Mouse (Mus musculus) liver, postnatal 0 days (tissue): ENCODE results near the gene Tsnax. TPM values are rescaled to one million over a fixed set of nuclear protein-coding genes. Genes with fewer than 3 reads are reported as not detected.

Experiments
- ATAC-seq: fragments of 200-750 bp; cut with Nextera tagmentation; 2 replicates; pipeline ENCODE4 v1.8.0; 2017; ENCODE audit warnings: mild to moderate bottlenecking, moderate library complexity
- DNase-seq: peaks from one replicate; pipeline ENCODE4 v3.0.0-alpha.2; 2016
- H3K27ac ChIP-seq: fragments of 300-500 bp; sonication (generic); 2 replicates; pipeline ENCODE4 v1.5.1; 2014; ENCODE audit warnings: antibody characterized with exemption, moderate library complexity, mild to moderate bottlenecking, low read depth
- H3K27me3 ChIP-seq: fragments of 300-500 bp; sonication (generic); 2 replicates; pipeline ENCODE4 v1.6.1; 2014; ENCODE audit warnings: low read length, control low read depth, mixed read lengths; ENCODE audit not compliant: insufficient read depth
- H3K36me3 ChIP-seq: fragments of 300-500 bp; sonication (generic); replicated peaks from 2 replicates; pipeline ENCODE4 v1.6.1; 2014; ENCODE audit warnings: mild to moderate bottlenecking, control low read depth, low read length, moderate library complexity, mixed read lengths; ENCODE audit not compliant: insufficient read depth
- H3K4me1 ChIP-seq: fragments of 300-500 bp; sonication (generic); 2 replicates; pipeline ENCODE4 v1.6.1; 2014; ENCODE audit warnings: antibody characterized with exemption, mild to moderate bottlenecking, control low read depth; ENCODE audit not compliant: insufficient read depth
- H3K4me2 ChIP-seq: fragments of 300-500 bp; sonication (generic); 2 replicates; pipeline ENCODE4 v1.6.1; 2014; ENCODE audit warnings: low read depth, mild to moderate bottlenecking, low read length, moderate library complexity, mixed read lengths
- H3K4me3 ChIP-seq: fragments of 300-500 bp; sonication (generic); 2 replicates; pipeline ENCODE4 v1.5.1; 2014; ENCODE audit warnings: low read depth, low read length
- H3K9ac ChIP-seq: fragments of 300-500 bp; sonication (generic); replicated peaks from 2 replicates; pipeline ENCODE4 v1.6.1; 2014; ENCODE audit warnings: mild to moderate bottlenecking, moderate library complexity
- H3K9me3 ChIP-seq: fragments of 300-500 bp; sonication (generic); 2 replicates; pipeline ENCODE4 v1.6.1; 2016; ENCODE audit warnings: mild to moderate bottlenecking, control low read depth, low read length, mixed read lengths
- CTCF ChIP-seq: sonication (generic); IDR thresholded peaks from 2 replicates; pipeline ENCODE4 v1.5.1; 2016; ENCODE audit warnings: antibody characterized with exemption, low read depth
- EP300 ChIP-seq: IDR thresholded peaks from 2 replicates; pipeline ENCODE4 v1.6.1; 2016; ENCODE audit warnings: antibody characterized with exemption, low read depth, mild to moderate bottlenecking
- WGBS: fragments of 180-500 bp; shearing (Covaris S2); extraction: QIAGEN DNeasy Blood & Tissue Kit; methylation state at CpG from one replicate; pipeline ENCODE4 v1.1.7; 2014; ENCODE audit not compliant: insufficient replicate concordance; 5-methylcytosine and 5-hydroxymethylcytosine counted together
- polyA plus RNA-seq: library from polyadenylated mRNA; unstranded; fragments of >200 nt; fragmentation: Nextera tagmentation; extraction: Ambion mirVana; gene quantifications from 2 replicates; pipeline ENCODE4 v1.2.1, GENCODE M21; 2015

Tsnax gene
- polyA plus RNA-seq, 1 experiment from 2014 or later: 29.5 TPM

DNA sequence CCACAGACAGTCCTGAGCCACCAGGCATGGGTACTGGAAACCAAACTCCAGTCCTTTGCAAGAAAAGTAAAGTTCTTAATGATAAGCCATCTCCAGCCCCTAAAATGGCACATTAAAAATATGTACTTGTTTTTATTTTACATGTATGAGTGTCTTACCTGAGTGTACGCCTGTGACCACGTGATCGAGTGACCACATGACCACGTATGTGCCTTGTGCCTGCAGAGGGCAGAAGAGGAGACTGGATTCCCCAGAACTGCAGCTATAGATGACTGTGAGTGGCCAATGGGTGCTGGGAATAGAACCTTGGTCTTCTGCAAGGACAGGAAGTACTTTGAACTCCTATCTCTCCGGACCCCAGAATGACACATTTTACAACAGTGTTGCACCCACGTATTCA lies 36.6 kb upstream of the Tsnax start:
- Histone ChIP-seq H3K36me3 (no peaks in the 10 kb centered on the region), H3K4me1 (0 out of 2 replicates have a peak, but pooled peaks cover 3% of the 10 kb centered on the region), H3K4me2 (no peak overlapping the region), H3K27me3 (no peaks in the 10 kb centered on the region), H3K27ac (no peak overlapping the region), H3K4me3 (no peak overlapping the region), H3K9me3 (0 out of 2 replicates have a peak, but pooled peaks cover 7% of the 10 kb centered on the region), H3K9ac (no peak overlapping the region)
- DNase-seq (no peak), ATAC-seq (no peak)
- WGBS: 79% methylated on average over 6 of the region's 6 CpGs
- no peak for TF ChIP-seq EP300
- TF ChIP-seq CTCF: no peak

DNA sequence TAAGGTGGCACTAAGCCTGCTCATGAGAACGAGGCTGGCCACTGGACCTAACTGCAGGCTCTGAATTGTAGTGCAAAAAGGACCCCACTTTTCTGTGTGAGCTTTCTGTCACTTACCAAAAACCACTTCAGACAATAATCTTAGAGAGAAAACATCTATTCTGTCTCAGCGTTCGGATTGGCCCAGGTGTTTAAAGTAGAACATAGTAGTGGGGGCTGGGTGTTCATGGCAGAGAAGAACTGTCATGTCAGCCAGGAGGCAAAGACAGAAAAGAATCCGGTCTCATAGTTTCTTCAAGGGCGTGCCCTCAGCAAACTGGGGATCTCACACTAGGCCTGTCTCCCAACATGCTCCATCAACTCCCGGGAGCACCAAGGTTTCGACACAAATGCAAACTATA lies 34.8 kb upstream of the Tsnax start:
- Histone ChIP-seq H3K4me1 (0 out of 2 replicates have a peak, but pooled peaks cover 3% of the 10 kb centered on the region), H3K27ac (no peak overlapping the region), H3K27me3 (no peaks in the 10 kb centered on the region), H3K9ac (no peak overlapping the region), H3K4me2 (no peak overlapping the region), H3K36me3 (no peaks in the 10 kb centered on the region), H3K4me3 (no peak overlapping the region), H3K9me3 (0 out of 2 replicates have a peak, but pooled peaks cover 7% of the 10 kb centered on the region)
- no peak for DNase-seq
- no peak for ATAC-seq
- 75% methylated on average over 7 of the region's 7 CpGs for WGBS
- TF ChIP-seq CTCF (no peak), EP300 (no peak)

DNA sequence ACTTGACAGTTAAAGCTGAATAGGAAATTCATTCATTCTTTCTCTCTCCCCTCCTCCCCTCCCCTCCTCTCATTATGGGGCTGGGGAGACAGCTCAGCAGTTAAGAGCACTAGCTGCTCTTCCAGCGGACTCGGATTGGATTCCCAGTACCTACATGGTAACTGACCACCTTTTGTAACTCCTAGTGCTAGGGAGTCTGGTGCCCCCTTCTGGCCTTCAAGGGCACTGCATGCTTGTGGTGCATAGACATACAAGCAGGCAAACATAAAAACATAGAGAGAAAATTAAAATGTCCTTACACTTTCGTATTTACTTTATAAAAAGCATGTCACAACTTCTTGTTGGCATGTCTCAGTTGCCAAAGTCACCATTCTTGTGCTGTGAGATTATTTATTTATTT lies 32.8 kb upstream of the Tsnax start:
- no peak overlapping the region for H3K27ac ChIP-seq
- no peak overlapping the region for H3K4me2 ChIP-seq
- DNase-seq (no peak), ATAC-seq (no peak)
- H3K36me3 ChIP-seq: no peaks in the 10 kb centered on the region
- H3K4me3 ChIP-seq: no peak overlapping the region
- 0 out of 2 replicates have a peak, but pooled peaks cover 7% of the 10 kb centered on the region for H3K9me3 ChIP-seq
- WGBS: 79% methylated on average over 3 of the region's 3 CpGs
- TF ChIP-seq CTCF (peak; percentile 59), EP300 (no peak)
- H3K27me3 ChIP-seq: no peaks in the 10 kb centered on the region
- H3K4me1 ChIP-seq: no peaks in the 10 kb centered on the region
- H3K9ac ChIP-seq: no peak overlapping the region

DNA sequence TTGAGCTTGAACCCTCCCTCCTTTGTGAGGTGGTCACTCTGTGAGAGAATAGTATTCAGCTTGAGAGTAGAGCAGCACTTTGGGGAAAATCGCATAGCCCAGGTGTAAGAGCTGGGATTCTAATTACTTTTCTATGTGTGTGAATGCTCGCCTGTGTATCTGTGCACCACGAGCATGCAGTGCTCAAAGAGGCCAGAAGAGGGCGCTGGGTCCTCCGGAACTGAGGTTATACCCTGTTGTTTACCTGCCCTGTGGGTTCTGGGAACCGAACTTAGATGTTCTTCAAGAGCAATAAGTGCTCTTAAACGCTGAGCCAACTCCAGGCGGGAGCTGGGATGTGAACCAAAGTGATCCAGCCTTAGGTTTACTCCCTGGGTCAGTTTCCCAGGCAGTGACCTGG lies 32.0 kb upstream of the Tsnax start:
- H3K9me3 ChIP-seq: 0 out of 2 replicates have a peak, but pooled peaks cover 7% of the 10 kb centered on the region

DNA sequence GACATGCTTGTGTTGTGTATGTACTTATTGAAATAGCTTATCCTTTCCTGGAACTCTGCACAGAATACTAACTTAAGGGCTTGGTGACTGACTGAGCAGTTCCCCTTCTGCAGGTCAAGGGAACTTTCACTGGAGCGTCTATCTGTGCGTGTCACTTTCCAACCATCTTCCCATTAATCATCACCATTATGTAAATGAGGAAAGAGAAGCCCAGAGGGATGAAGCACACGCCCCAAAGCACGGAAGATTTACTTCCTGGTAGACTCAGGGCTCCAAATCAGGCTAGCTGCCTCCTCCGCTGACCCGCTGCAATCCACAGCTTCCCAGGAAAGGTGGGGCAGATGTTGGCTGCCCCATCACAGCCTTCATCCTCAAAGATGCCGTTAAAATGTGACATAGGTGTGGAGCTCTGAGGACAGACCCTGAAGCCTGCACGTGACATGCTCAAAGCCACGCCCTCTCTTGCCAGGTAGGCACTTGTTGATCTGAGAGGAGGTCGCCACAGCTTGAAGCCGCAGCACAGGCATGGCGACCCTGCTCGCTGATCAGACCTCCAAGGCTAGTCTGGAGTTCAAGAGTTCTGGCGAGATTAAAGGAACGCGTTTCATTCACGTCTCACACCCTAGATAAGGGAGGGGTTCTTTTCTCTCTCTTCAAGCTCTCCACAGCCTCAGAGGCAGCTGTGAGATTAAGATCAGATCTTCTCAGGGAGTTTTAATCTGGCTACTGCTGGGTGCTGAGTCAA lies 21.7 kb upstream of the Tsnax start:
- H3K4me1 ChIP-seq: peaks cover 4% of the 10 kb centered on the region; the same call in 1 of the 2 replicates
- TF ChIP-seq EP300: no peak
- no peak for TF ChIP-seq CTCF
- H3K9ac ChIP-seq: no peak overlapping the region
- no peak overlapping the region for H3K4me3 ChIP-seq
- H3K4me2 ChIP-seq: peak overlapping the region; percentile 42; the same call in 1 of the 2 replicates
- no peaks in the 10 kb centered on the region for H3K27me3 ChIP-seq
- no peaks in the 10 kb centered on the region for H3K9me3 ChIP-seq
- no peaks in the 10 kb centered on the region for H3K36me3 ChIP-seq
- ATAC-seq (no peak), DNase-seq (no peak)
- WGBS: 11% methylated on average over 17 of the region's 17 CpGs
- no peak overlapping the region for H3K27ac ChIP-seq

More for the DNA sequence above, 32.0 kb upstream of the Tsnax start:
- ATAC-seq (no peak), DNase-seq (no peak)
- no peaks in the 10 kb centered on the region for H3K4me1 ChIP-seq
- H3K27me3 ChIP-seq: no peaks in the 10 kb centered on the region
- no peak overlapping the region for H3K9ac ChIP-seq
- 76% methylated on average over 8 of the region's 8 CpGs for WGBS
- no peak overlapping the region for H3K4me3 ChIP-seq
- no peak overlapping the region for H3K27ac ChIP-seq
- H3K36me3 ChIP-seq: no peaks in the 10 kb centered on the region
- TF ChIP-seq EP300: no peak
- TF ChIP-seq CTCF: peak; percentile 37
- H3K4me2 ChIP-seq: no peak overlapping the region

DNA sequence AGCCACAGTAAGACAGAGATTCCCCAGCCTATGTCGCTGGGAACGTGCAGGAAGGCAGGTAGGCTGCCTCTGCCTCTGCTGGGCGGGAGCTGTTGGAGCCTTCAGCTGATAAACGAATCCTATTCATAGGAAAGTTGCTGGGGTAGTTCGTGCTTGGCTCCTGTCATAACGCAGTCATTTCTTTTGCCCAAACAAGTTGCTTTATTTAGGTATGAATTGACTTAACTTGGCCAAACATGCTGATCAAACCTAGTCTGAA lies 21.2 kb upstream of the Tsnax start:
- WGBS: 31% methylated on average over 6 of the region's 6 CpGs
- ATAC-seq (no peak), DNase-seq (no peak)
- H3K4me1 ChIP-seq: peaks cover 4% of the 10 kb centered on the region; the same call in 1 of the 2 replicates
- H3K27me3 ChIP-seq: no peaks in the 10 kb centered on the region
- H3K27ac ChIP-seq: no peak overlapping the region
- TF ChIP-seq EP300: no peak
- no peak for TF ChIP-seq CTCF
- no peak overlapping the region for H3K4me3 ChIP-seq
- H3K9me3 ChIP-seq: no peaks in the 10 kb centered on the region
- no peak overlapping the region for H3K9ac ChIP-seq
- H3K36me3 ChIP-seq: no peaks in the 10 kb centered on the region
- H3K4me2 ChIP-seq: peak overlapping the region; percentile 42; the same call in 1 of the 2 replicates
